Mouse (Mus musculus): ENCODE measurements around the gene Ccl5.
"Not testable (repeated sequence)": the region's sequence is repeated elsewhere in the genome, so short reads cannot be mapped to it uniquely, and the experiment has no call there.

Ccl5 gene

GRCm38 (mm10) chr11:83530360-83530759, at the start of gene Ccl5:
Ccl5 (minus strand) TSS chr11:83530518.
- DNase-seq (ENCODE audit: low spot score): no peak

- DNase-seq (ENCODE audit: low spot score): no peak
These were observed 48.7 kb upstream of the Ccl5 start for GRCm38 (mm10) chr11:83578999-83579398.

GRCm38 (mm10) chr11:83578186-83578760, 48.0 kb upstream of the Ccl5 start, which contains the start of gene Ccl9:
Ccl9 (minus strand) TSS chr11:83578636.
- no peak for DNase-seq (ENCODE audit: low spot score)

GRCm38 (mm10) chr11:83576927-83577555, 46.7 kb upstream of the Ccl5 start:
- DNase-seq (ENCODE audit: low spot score): no peak

- no peak for DNase-seq (ENCODE audit: low spot score)
These were observed 42.5 kb upstream of the Ccl5 start for GRCm38 (mm10) chr11:83572834-83573233.

- DNase-seq (ENCODE audit: low spot score): no peak
These were observed 41.9 kb upstream of the Ccl5 start for GRCm38 (mm10) chr11:83572223-83572622.

GRCm38 (mm10) chr11:83570189-83570588, 39.9 kb upstream of the Ccl5 start:
- DNase-seq (ENCODE audit: low spot score): no peak

GRCm38 (mm10) chr11:83569249-83569648, 38.9 kb upstream of the Ccl5 start:
- DNase-seq (ENCODE audit: low spot score): no peak

- no peak for DNase-seq (ENCODE audit: low spot score)
These were observed 38.5 kb upstream of the Ccl5 start for GRCm38 (mm10) chr11:83568786-83569185.

- no peak for DNase-seq (ENCODE audit: low spot score)
These were observed 37.7 kb upstream of the Ccl5 start for GRCm38 (mm10) chr11:83568061-83568460.

- no peak for DNase-seq (ENCODE audit: low spot score)
These were observed 37.0 kb upstream of the Ccl5 start for GRCm38 (mm10) chr11:83567311-83567710.

- no peak for DNase-seq (ENCODE audit: low spot score)
These were observed 36.3 kb upstream of the Ccl5 start for GRCm38 (mm10) chr11:83566617-83567016.

- no peak for DNase-seq (ENCODE audit: low spot score)
These were observed 33.4 kb upstream of the Ccl5 start for GRCm38 (mm10) chr11:83563754-83564153.

GRCm38 (mm10) chr11:83562311-83562887, 32.1 kb upstream of the Ccl5 start:
- DNase-seq (ENCODE audit: low spot score): no peak

GRCm38 (mm10) chr11:83560405-83560804, 30.1 kb upstream of the Ccl5 start:
- DNase-seq (ENCODE audit: low spot score): no peak

- no peak for DNase-seq (ENCODE audit: low spot score)
These were observed 26.8 kb upstream of the Ccl5 start for GRCm38 (mm10) chr11:83557074-83557473.

- DNase-seq (ENCODE audit: low spot score): peak; percentile 37
These were observed 25.9 kb upstream of the Ccl5 start for GRCm38 (mm10) chr11:83556085-83556781.

- no peak for DNase-seq (ENCODE audit: low spot score)
These were observed 21.4 kb upstream of the Ccl5 start for GRCm38 (mm10) chr11:83551668-83552067.

- DNase-seq (ENCODE audit: low spot score): not testable (repeated sequence)
These were observed 20.7 kb upstream of the Ccl5 start for GRCm38 (mm10) chr11:83551037-83551436.

GRCm38 (mm10) chr11:83550186-83550632, 19.9 kb upstream of the Ccl5 start:
- no peak for DNase-seq (ENCODE audit: low spot score)

- DNase-seq (ENCODE audit: low spot score): no peak
These were observed 13.9 kb upstream of the Ccl5 start for GRCm38 (mm10) chr11:83544214-83544613.

GRCm38 (mm10) chr11:83541415-83541814, 11.1 kb upstream of the Ccl5 start:
- DNase-seq (ENCODE audit: low spot score): no peak

GRCm38 (mm10) chr11:83540931-83541330, 10.6 kb upstream of the Ccl5 start:
- DNase-seq (ENCODE audit: low spot score): no peak

Data from c-Kit-positive CD71-positive TER-119-positive erythroid progenitor cells, embryonic 14.5 days (primary cell).